Mouse (Mus musculus): Measurements from ENCODE around the gene Slc17a6.

DNA sequence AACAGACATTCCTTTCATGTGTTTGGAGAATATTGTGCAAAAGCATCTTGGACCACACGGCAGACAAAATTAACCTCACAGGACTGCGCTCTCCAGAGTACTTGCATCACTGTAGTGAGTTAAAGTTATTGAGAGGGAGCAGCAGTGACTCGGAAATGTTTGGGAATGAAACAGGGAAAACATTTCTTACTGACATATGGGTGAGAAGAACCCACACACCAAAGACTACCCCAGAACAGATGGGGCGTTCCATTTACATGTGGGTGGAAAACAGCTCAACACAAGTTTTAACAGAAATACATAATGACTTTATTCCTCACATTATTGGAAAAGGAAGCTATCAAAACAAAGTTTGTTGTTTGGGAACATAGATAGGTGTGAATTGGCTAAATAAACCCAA, 21.8 kb upstream of the Slc17a6 start:
- TF ChIP-seq POLR2A (IDR thresholded peaks at IDR 0.05; ENCODE audit: control insufficient read depth, low read depth, low read length) (no peak), CTCF (IDR thresholded peaks at IDR 0.05; ENCODE audit: control insufficient read depth, insufficient read depth, insufficient replicate concordance, low read depth, low read length) (no peak)

Measured in testis, adult 2 months (tissue).